Mouse (Mus musculus) liver, embryonic 16.5 days (tissue): ENCODE measurements around the gene Camkk2. TPM values are rescaled to one million over a fixed set of nuclear protein-coding genes. Genes with fewer than 3 reads are reported as not detected.

Experiments used
- ATAC-seq: fragments of 200-750 bp; cut with Nextera tagmentation; 2 replicates; pipeline ENCODE4 v1.8.0; 2017; ENCODE audit warnings: low read depth, mild to moderate bottlenecking, moderate number of reproducible peaks, moderate library complexity
- H3K27ac ChIP-seq: fragments of 300-500 bp; sonication (generic); 2 replicates; pipeline ENCODE4 v1.5.1; 2014; ENCODE audit warnings: mild to moderate bottlenecking, low read length
- H3K27me3 ChIP-seq: fragments of 300-500 bp; sonication (generic); 2 replicates; pipeline ENCODE4 v1.6.1; 2014; ENCODE audit warnings: low read depth, low read length, mixed read lengths; ENCODE audit not compliant: control insufficient read depth, insufficient read depth
- H3K36me3 ChIP-seq: fragments of 300-500 bp; sonication (generic); 2 replicates; pipeline ENCODE4 v1.6.1; 2014; ENCODE audit warnings: mild to moderate bottlenecking; ENCODE audit not compliant: control insufficient read depth, insufficient read depth
- H3K4me1 ChIP-seq: fragments of 300-500 bp; sonication (generic); 2 replicates; pipeline ENCODE4 v1.6.1; 2014; ENCODE audit warnings: low read depth, low read length, mixed read lengths; ENCODE audit not compliant: control insufficient read depth
- H3K4me2 ChIP-seq: fragments of 300-500 bp; sonication (generic); 2 replicates; pipeline ENCODE4 v1.6.1; 2014; ENCODE audit warnings: low read depth, low read length, mixed read lengths
- H3K4me3 ChIP-seq: fragments of 300-500 bp; sonication (generic); 2 replicates; pipeline ENCODE4 v1.5.1; 2014; ENCODE audit warnings: low read depth, mild to moderate bottlenecking, low read length
- H3K9ac ChIP-seq: fragments of 300-500 bp; sonication (generic); 2 replicates; pipeline ENCODE4 v1.6.1; 2014; ENCODE audit warnings: low read depth, low read length
- H3K9me3 ChIP-seq: fragments of 300-500 bp; sonication (generic); replicated peaks from 2 replicates; pipeline ENCODE4 v1.6.1; 2016; ENCODE audit warnings: low read length; ENCODE audit not compliant: control insufficient read depth
- WGBS: fragments of 180-500 bp; shearing (Covaris S2); extraction: QIAGEN DNeasy Blood & Tissue Kit; methylation state at CpG from one replicate; pipeline ENCODE4 v1.1.7; 2014; ENCODE audit not compliant: insufficient replicate concordance; 5-methylcytosine and 5-hydroxymethylcytosine counted together
- polyA plus RNA-seq: library from polyadenylated mRNA; unstranded; fragments of >200 nt; fragmentation: Nextera tagmentation; extraction: Ambion mirVana; gene quantifications from 2 replicates; pipeline ENCODE4 v1.2.1, GENCODE M21; 2015

Camkk2 gene
- polyA plus RNA-seq, 1 experiment from 2014 or later = 8.4 TPM

GRCm38 (mm10) chr5:122718400-122718799, 60.8 kb downstream of the Camkk2 start:
- Histone ChIP-seq H3K9me3 (no peaks in the 10 kb centered on the region), H3K4me2 (no peak overlapping the region), H3K27me3 (no peaks in the 10 kb centered on the region), H3K4me3 (no peak overlapping the region), H3K9ac (no peak overlapping the region), H3K4me1 (no peaks in the 10 kb centered on the region), H3K27ac (no peak overlapping the region), H3K36me3 (peaks cover 15% of the 10 kb centered on the region)
- WGBS = 67% methylated on average over 7 of the region's 7 CpGs
- ATAC-seq = no peak

- Histone ChIP-seq H3K9me3 (no peaks in the 10 kb centered on the region), H3K27me3 (no peaks in the 10 kb centered on the region), H3K4me1 (no peaks in the 10 kb centered on the region), H3K4me2 (no peak overlapping the region), H3K36me3 (peaks cover 15% of the 10 kb centered on the region), H3K27ac (no peak overlapping the region), H3K9ac (no peak overlapping the region), H3K4me3 (no peak overlapping the region)
- WGBS = 84% methylated on average over 2 of the region's 2 CpGs
- no peak for ATAC-seq
Measured at GRCm38 (mm10) chr5:122716793-122717192, 62.4 kb downstream of the Camkk2 start.

GRCm38 (mm10) chr5:122715723-122716122, 63.5 kb downstream of the Camkk2 start:
- Histone ChIP-seq H3K9ac (no peak overlapping the region), H3K4me3 (no peak overlapping the region), H3K27ac (no peak overlapping the region), H3K36me3 (peaks cover 15% of the 10 kb centered on the region), H3K4me1 (no peaks in the 10 kb centered on the region), H3K4me2 (no peak overlapping the region), H3K27me3 (no peaks in the 10 kb centered on the region), H3K9me3 (no peaks in the 10 kb centered on the region)
- no peak for ATAC-seq
- WGBS = 72% methylated on average over 1 of the region's 1 CpGs

- ATAC-seq = no peak
Measured at GRCm38 (mm10) chr5:122708819-122709218, 70.4 kb downstream of the Camkk2 start.

GRCm38 (mm10) chr5:122707276-122708181, 71.7 kb downstream of the Camkk2 start, which contains the start of gene P2rx4:
Gene P2rx4 (plus strand): TSS chr5:122707544.
- no peaks in the 10 kb centered on the region for H3K27me3 ChIP-seq
- H3K9me3 ChIP-seq = no peaks in the 10 kb centered on the region
- peak; percentile 93 for ATAC-seq
- H3K27ac ChIP-seq = peak within 1 kb of the TSS; percentile 86
- H3K4me1 ChIP-seq = peaks cover 28% of the 10 kb centered on the region
- H3K9ac ChIP-seq = peak within 1 kb of the TSS; percentile 82
- no peaks in the 10 kb centered on the region for H3K36me3 ChIP-seq
- H3K4me2 ChIP-seq = peak within 1 kb of the TSS; percentile 95
- WGBS = under 1% methylated on average over 66 of the region's 66 CpGs
- peak within 1 kb of the TSS; percentile 80 for H3K4me3 ChIP-seq

More at GRCm38 (mm10) chr5:122708819-122709218, 70.4 kb downstream of the Camkk2 start:
- H3K27ac ChIP-seq = no peak overlapping the region
- H3K4me2 ChIP-seq = peak overlapping the region; percentile 95
- H3K4me3 ChIP-seq = no peak overlapping the region
- H3K9ac ChIP-seq = no peak overlapping the region
- H3K9me3 ChIP-seq = no peaks in the 10 kb centered on the region
- no peaks in the 10 kb centered on the region for H3K27me3 ChIP-seq
- 19% methylated on average over 6 of the region's 6 CpGs for WGBS
- peaks cover 28% of the 10 kb centered on the region for H3K4me1 ChIP-seq
- no peaks in the 10 kb centered on the region for H3K36me3 ChIP-seq

GRCm38 (mm10) chr5:122706917-122707275, 72.3 kb downstream of the Camkk2 start:
- peak overlapping the region; percentile 80 for H3K4me3 ChIP-seq
- peak overlapping the region; percentile 95 for H3K4me2 ChIP-seq
- H3K27ac ChIP-seq = peak overlapping the region; percentile 86
- H3K9me3 ChIP-seq = no peaks in the 10 kb centered on the region
- peak; percentile 10 for ATAC-seq
- peaks cover 28% of the 10 kb centered on the region for H3K4me1 ChIP-seq
- H3K36me3 ChIP-seq = no peaks in the 10 kb centered on the region
- 31% methylated on average over 5 of the region's 5 CpGs for WGBS
- peak overlapping the region; percentile 82 for H3K9ac ChIP-seq
- no peaks in the 10 kb centered on the region for H3K27me3 ChIP-seq

- no peak overlapping the region for H3K4me3 ChIP-seq
- H3K9ac ChIP-seq = no peak overlapping the region
- no peaks in the 10 kb centered on the region for H3K27me3 ChIP-seq
- H3K4me2 ChIP-seq = no peak overlapping the region
- H3K4me1 ChIP-seq = peaks cover 41% of the 10 kb centered on the region
- no peaks in the 10 kb centered on the region for H3K36me3 ChIP-seq
- no peak overlapping the region for H3K27ac ChIP-seq
- no peaks in the 10 kb centered on the region for H3K9me3 ChIP-seq
- WGBS = 69% methylated on average over 3 of the region's 3 CpGs
- no peak for ATAC-seq
Measured at GRCm38 (mm10) chr5:122705174-122705573, 74.0 kb downstream of the Camkk2 start.

GRCm38 (mm10) chr5:122704571-122704970, 74.6 kb downstream of the Camkk2 start:
- Histone ChIP-seq H3K27ac (no peak overlapping the region), H3K27me3 (no peaks in the 10 kb centered on the region), H3K4me2 (no peak overlapping the region), H3K9ac (no peak overlapping the region), H3K9me3 (no peaks in the 10 kb centered on the region), H3K4me3 (no peak overlapping the region), H3K36me3 (no peaks in the 10 kb centered on the region), H3K4me1 (peaks cover 47% of the 10 kb centered on the region)
- no peak for ATAC-seq
- WGBS = 51% methylated on average over 4 of the region's 4 CpGs

GRCm38 (mm10) chr5:122703574-122703973, 75.6 kb downstream of the Camkk2 start:
- 32% methylated on average over 2 of the region's 2 CpGs for WGBS
- Histone ChIP-seq H3K36me3 (no peaks in the 10 kb centered on the region), H3K4me2 (no peak overlapping the region), H3K4me1 (peaks cover 52% of the 10 kb centered on the region), H3K9ac (no peak overlapping the region), H3K4me3 (no peak overlapping the region), H3K27me3 (no peaks in the 10 kb centered on the region), H3K9me3 (no peaks in the 10 kb centered on the region), H3K27ac (no peak overlapping the region)
- no peak for ATAC-seq
